Mouse (Mus musculus): Measurements from ENCODE around the gene Wdtc1.
A peak's percentile ranks its signal among the peaks of the same experiment; 100 is the strongest.

Gene Wdtc1

DNA sequence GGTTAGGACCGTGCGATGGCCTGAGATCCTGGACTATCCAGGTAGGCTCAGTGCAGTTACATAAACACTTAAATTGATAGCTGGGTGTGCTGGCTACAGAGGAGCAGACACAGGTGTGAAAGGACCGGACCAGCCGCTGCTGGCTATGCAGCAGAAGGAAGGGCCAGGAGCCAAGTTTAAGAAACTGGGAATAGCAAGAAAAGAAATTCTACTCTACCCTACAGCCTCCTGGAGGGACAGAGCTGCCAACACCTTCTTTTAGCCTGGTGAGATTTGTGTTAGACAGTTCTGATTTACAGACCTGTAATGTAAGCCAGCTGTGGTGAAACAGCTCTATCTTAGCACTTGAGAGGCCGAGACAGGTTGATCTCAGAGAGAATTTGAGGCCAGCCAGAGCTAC is 37.3 kb downstream of the Wdtc1 start:
- DNase-seq: no peak

- peak; percentile 90 to 92 for DNase-seq
Measured at GRCm38 (mm10) chr4:133314896-133315295, 38.4 kb downstream of the Wdtc1 start.

DNA sequence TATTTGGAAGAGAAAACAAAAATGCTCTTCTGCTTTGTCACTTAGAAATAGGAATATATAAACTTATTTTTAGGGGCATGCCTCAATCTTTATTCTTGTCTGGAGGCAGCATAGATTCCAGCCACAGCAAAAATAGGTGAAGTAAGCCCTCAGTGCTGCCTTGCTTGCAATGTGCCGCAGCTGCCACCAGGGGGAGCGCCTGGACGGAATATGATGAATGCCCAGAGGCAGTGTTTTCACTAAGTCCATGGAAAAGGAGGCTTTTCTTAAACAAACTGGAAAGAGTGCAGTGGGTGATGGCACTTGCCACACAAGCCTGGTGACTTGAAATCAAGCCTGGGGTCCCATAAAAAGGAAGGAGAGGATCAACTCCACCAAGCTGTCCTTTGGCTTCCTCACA is 43.3 kb downstream of the Wdtc1 start:
- peak; percentile 95 to 97 for DNase-seq

- DNase-seq: peak; percentile 76 to 83
Measured at GRCm38 (mm10) chr4:133307331-133307730, 46.0 kb downstream of the Wdtc1 start.

GRCm38 (mm10) chr4:133305825-133306224 is 47.5 kb downstream of the Wdtc1 start:
- no peak for DNase-seq

DNA sequence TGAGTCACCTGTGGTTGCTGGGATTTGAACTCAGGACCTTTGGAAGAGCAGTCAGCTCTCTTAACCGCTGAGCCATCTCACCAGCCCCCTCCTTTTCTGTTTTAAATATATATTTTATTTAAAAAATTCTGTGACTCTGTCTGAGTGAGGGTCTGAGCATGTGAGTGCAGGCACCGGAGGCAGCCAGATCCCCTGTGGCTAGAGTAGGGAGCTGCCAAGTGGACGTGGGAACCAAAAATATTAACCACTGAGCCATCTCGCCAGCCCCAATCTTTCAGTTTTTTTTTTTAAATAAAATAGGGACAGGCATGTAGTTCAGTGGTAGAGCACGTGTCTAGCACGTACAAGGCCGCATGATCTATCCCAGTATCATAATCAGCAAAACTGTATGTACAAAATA is 48.5 kb downstream of the Wdtc1 start:
- peak; percentile 54 to 57 for DNase-seq

- peak; percentile 50 to 52 for DNase-seq
Measured at GRCm38 (mm10) chr4:133302668-133303067, 50.6 kb downstream of the Wdtc1 start.

- peak; percentile 94 to 96 for DNase-seq
Measured at GRCm38 (mm10) chr4:133301802-133302201, 51.5 kb downstream of the Wdtc1 start.

- peak; percentile 75 to 83 for DNase-seq
Measured at GRCm38 (mm10) chr4:133300421-133300820, 52.9 kb downstream of the Wdtc1 start.

DNA sequence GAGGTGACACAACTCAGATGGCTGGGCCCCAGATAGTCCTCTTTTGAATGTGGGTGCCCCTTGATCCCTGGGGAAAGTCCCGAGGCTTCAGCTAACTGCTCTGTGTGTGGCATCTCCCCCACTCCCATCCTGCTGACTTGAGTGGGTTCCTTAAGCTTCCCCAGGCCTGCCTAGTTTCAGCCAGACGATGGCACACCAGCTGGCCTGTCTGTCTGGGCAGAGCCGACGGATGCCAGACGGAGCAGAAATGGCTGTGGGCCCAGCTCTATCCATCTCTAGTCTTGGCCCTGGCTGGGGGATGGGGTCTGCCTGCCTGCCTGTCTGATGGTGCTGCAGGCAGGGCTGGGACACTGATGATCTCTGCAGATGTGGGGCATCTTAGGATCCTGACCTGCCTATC is 53.6 kb downstream of the Wdtc1 start:
- DNase-seq: peak; percentile 95 to 98

DNA sequence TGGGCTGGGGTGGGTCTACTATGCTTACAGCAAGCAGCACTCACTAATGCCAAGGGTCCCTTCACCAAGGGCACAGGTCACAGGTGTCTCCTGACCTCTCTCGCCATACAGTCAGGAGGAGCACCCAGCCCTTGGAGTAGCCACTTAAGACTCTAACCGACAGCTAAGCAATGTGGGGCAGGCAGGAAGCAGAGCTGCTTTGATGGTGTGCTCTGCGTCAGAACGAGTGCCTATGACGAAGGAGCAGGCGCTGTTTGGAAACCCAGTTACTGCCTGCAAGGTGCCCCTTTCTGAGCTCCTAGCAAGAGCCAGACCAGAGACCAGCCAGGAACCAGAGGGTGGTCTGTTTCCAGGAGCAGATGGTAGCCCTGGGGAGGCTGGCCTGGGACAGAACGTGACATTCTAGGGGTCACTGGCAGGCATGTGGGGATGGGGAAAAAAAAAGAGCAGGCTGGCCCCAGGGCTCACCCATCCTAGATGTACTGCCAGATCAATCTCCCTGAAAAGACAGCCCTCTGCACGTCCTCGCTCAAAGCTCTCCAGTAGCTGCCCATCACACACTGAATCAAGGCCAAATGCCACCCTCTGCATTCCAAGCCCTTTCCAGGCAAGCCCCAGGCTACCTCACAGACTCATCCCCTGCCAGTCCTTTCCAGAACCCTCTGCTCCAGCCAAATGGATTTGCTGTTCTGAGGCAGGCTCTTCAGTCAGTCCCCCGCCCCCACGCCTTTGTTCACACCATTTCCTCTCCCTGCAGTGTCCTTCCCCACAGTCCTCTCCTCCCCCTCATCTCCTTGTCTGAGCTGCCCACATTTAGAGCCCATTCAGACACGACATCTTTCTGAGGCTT is 54.5 kb downstream of the Wdtc1 start:
- DNase-seq: peak; percentile 93 to 97

DNA sequence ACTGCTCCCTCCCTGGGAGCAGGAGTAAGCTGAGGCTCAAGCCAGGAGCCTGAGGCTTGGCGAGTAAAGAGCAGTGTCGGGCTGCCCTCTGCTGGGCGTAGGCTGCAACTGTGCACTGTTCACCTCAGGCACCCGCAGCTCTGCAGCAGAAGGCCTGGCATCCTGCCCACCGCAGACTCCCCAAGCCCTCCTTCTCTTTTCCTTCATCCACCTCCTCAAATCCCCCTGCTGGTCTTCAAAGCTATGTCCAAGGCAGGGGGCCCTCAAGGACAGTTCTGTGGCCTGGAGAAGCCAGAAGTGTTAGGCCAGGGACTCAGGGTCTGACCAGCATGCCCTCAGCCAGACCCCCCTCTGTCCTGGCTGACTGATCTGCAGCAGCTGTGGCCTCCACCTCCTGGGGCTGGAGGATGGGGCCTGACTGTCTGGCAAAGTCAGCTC is 55.5 kb downstream of the Wdtc1 start:
- DNase-seq: peak; percentile 98 to 99

DNA sequence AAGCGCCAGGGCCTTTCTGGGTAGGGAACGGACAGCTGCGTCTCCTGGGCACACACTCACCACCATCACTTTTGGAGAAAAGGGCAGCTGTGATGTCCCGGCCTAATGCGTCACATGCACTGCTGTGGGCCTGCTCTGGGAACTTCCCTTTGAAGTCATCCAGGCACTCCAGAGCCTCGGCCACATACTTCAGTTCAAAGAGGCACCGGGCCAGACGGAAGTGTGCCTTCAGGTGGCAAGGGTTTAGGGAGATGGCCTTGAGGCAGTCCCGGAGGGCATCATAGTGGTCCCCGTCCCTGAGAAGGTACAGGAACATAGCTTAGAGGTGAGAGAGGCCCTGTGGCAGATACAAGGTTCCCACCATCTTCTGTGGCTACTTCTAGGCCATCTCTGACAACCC is 55.9 kb downstream of the Wdtc1 start:
- no peak for DNase-seq

- peak; percentile 46 to 47 for DNase-seq
Measured at GRCm38 (mm10) chr4:133294084-133294483, 59.2 kb downstream of the Wdtc1 start.

- peak in 1 of 2 experiments; percentile 39 for DNase-seq
Measured at GRCm38 (mm10) chr4:133292901-133293843, 60.1 kb downstream of the Wdtc1 start.

DNA sequence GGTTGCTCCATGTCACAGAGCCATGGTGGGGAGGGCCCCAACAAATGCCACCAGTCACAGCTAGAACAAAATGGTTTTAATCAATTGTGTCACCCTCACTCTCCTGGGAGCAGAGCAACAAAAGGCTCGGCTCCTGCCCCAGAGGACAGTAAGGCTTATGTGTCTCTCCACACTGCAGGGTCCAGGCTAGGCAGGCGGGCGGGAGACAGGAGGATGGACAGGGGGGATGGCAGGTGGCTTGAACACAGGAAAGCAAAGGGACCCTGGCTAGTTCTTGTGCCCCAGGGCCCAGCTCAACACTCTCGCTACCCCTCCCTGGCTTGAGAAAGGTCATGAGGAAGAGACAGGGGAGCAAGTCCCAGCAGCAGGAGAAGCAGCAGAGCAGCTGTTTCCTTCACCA is 60.9 kb downstream of the Wdtc1 start:
- DNase-seq: no peak

DNA sequence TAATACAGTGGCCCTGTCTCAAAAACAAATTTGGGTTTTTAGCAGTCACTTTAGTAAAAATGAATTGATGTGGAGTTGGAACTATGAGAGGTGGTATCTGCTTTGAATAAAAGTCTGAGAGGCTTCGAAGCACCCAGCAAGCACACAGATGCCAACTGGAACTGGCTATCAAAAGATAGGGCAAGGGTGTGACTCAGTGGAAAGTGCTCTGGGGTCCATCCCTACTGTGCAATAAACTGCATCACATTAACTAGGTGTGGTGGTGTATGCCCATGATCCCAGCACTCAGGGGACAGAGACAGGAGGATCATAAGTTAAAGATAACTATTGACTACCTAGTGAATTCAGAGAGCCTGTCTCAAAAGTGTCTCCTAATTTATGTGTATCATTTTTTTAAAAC is 62.0 kb downstream of the Wdtc1 start:
- no peak for DNase-seq

- no peak for DNase-seq
Measured at GRCm38 (mm10) chr4:133286476-133287077, 66.7 kb downstream of the Wdtc1 start.

GRCm38 (mm10) chr4:133285950-133286349 is 67.3 kb downstream of the Wdtc1 start:
- DNase-seq: no peak

DNA sequence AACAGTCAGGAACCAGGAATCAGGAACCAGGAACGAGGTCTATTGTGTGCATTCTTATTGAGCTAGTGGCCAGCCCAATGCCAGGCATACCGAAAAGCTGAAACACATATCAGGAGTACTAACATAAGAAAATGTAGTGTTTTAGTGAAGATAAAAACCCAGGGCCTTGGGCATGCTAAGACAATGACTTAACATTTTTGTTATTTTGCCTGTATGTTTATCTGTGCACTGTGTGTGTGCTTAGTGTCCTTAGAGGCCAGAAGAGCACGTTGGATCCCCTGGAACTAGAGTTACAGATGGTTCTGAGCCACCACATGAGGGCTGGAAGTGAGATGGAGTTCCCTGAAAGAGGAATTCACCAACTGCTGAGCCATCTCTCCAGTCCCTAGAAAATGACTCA is 68.0 kb downstream of the Wdtc1 start:
- DNase-seq: no peak

DNA sequence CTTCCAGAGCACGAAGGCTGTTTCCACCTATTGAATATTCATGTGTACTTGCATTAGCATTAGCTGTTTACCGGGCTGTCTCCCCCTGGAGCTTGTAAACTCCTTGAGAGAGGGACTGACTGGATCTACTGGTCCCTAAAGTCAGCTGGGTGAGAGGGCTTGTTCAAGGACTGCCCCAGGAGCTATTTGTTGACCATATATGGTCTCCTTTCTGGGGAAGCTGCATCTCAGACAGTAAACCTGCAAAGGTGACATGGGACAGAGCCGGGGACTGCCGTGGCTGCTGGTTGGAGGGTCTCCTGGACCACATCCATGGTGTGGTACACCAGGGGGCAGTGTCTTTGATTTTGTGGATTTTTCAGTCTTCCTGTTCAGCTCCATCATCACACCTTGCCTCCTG is 70.6 kb downstream of the Wdtc1 start:
- peak in 1 of 2 experiments; percentile 48 for DNase-seq

- DNase-seq: peak; percentile 90 to 94
Measured at GRCm38 (mm10) chr4:133281951-133282481, 71.3 kb downstream of the Wdtc1 start.

DNA sequence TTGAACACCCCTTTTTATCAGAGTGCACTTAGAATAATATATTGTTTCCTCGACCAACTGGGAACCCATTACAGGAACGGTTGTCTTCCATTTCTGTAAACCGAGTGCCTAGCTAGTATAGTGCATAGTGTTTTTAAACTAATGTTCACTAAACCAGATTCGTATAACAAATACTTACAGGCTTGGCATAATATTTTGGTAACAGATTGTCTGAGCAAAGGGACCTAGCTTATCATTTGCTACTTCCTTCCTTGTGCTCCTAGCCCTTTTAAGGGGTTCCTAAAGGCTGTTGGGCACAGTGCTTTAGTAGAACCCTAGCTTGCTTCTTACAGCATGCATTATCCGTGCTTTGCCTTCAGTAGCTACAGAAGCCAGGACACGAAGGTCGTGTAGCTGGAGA is 71.8 kb downstream of the Wdtc1 start:
- DNase-seq: peak in 1 of 2 experiments; percentile 32
